Mouse (Mus musculus) inflammation-experienced regulatory T-cells, adult 16 weeks (primary cell): ENCODE measurements around the gene Gm21985. TPM values are rescaled to one million over a fixed set of nuclear protein-coding genes. Genes with fewer than 3 reads are reported as not detected.

Experiments
- polyA plus RNA-seq: library from polyadenylated mRNA; unstranded; fragments of 100-300 nt; shearing (Covaris generic); gene quantifications from one replicate; pipeline ENCODE4 v1.2.1, GENCODE M21; 2017

Gene Gm21985
- not detected for polyA plus RNA-seq

DNA sequence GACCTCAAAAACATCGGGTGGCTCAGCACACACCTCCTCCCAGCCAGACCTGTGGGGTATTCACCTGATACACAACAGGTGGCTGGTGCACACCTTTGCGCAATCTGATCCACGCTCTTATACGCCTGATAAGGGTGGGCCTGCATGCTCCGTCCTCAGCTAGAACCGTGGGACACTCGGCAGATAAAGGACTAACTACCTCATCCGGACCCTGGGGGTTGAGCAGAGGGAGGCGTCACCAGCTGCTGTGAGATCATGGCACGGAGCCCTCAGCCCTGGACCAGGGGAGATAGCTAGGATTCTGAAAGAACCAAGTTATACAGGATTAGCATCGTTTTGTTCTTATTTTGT, at the start of gene Gm21985:
Gene Gm21985, plus strand, starts transcription at position 73 of the 351 bp plus-strand sequence.

DNA sequence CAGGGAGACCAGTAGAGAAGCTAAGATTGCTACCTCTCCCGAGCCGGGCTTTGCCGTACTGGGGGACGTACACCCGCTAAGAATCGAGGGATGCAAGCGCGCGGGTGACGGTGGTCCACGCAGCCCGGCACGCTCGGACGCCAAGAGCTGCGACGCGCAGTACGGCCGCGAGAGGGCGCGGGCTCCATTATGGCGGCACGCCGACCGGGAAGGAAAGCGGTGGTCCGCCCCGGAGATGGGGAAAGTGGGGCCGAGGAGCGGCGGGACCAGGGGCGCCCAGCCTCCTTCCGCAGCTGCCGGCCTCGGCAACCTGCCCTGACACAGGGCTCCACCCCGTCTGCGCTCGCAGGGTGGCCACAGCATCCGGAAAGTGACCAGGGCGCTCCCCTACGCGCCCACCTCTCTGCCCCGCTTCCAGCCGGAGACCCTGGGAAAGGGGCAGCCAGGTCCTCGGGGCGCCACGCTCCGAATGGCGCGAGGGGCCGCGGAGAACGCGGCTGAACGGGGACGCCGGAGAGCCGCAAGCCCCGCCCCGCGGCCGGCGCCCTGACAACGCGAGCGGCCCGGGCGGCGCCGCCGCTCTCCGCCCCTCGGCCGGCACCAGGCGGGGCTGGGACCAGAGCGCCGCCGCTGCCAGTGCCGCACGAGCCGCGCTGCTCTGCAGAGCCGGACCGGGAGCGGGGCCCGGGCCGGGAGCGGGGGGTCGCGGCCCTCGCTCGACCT, 26.7 kb upstream of the Gm21985 start, which contains the start of gene Lpcat4:
Gene Lpcat4, plus strand, starts transcription at position 257 of the 723 bp plus-strand sequence.

GRCm38 (mm10) chr2:112259241-112259962, 6.7 kb upstream of the Gm21985 start, which contains the start of gene Nutm1:
Nutm1 (minus strand) TSS chr2:112259291.

DNA sequence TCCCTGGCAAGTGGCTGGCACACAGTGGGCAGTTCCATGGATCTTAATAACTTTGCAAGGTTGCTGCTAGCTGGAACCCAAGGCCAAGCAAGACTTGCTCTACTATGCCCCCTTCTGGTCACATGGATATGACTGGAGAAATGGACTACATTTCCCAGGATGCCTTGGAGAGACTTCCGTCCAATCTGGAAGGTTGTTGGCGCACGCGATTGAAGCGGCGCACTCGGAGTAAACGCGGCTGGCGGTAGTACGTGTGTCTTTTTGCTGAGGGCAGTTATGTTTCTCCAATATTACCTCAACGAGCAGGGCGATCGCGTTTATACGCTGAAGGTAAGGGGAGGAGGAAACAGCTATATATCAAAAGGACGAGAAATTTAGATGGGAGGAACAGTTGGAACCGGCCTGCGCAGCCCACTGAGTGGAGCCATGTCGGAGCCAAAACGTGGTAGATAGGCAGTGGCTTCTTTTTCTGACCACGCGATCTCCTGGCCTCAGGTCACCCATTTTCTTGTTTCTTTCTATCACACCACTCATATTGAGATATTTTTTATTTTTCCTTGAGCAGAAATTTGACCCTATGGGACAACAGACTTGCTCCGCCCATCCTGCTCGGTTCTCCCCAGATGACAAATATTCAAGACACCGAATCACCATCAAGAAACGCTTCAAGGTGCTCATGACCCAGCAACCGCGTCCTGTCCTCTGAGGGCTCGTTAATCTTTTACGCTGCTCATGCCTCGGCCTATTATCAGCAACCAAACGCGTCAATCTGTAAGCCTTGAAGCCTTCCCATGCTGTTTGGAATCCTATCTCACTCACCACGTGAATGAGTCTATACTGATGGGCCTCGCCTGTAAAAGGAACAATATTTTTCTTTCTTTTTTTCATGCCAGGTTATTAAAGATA, 4.1 kb upstream of the Gm21985 start, which contains the start of gene Nop10:
Gene Nop10, plus strand, starts transcription at position 179 of the 906 bp plus-strand sequence.

DNA sequence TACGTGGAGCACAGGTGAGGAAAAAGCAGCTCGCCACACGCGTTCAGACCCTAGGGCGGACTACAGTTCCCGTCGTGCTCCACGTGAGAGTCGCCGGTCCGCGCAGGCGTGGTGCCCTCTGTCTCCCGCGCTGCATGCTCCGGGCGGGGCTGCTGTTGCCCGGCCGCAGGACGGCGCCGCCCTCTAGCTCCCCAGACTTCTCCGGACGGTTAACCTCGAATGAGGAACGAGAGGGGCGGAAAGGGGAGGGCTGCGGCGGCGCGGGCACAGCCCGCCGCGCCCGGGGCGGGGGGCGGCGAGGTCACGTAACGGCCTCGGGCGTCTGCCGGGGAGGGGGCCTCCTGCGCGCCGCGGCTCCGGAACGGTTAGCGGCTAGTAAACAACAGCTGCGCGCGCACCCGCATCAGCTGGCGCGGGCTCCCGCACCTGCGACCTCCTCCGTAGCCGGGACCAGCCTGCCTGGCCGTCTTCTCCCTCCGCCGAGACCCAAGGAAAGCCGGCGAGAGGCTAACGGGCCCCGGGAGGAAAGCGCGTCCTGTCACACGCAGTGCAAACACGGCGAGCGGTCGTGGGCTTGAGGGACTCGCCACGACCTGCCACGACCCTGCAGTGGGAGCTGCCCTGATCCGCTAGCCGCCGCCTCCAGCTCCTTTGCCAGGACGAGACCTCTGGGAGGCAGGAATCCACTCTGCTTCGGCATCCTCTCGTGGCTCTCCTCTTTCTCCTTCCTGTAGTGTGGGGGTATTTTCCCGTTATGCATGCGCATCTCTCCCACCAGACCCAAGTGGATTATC, 469 bp upstream of the Gm21985 start, which contains the start of gene Slc12a6:
Gene Slc12a6, plus strand, starts transcription at position 378 of the 794 bp plus-strand sequence.

GRCm38 (mm10) chr2:112367726-112368673, 101.9 kb downstream of the Gm21985 start, which contains the start of gene Emc4:
Emc4 (minus strand) TSS chr2:112368027.

DNA sequence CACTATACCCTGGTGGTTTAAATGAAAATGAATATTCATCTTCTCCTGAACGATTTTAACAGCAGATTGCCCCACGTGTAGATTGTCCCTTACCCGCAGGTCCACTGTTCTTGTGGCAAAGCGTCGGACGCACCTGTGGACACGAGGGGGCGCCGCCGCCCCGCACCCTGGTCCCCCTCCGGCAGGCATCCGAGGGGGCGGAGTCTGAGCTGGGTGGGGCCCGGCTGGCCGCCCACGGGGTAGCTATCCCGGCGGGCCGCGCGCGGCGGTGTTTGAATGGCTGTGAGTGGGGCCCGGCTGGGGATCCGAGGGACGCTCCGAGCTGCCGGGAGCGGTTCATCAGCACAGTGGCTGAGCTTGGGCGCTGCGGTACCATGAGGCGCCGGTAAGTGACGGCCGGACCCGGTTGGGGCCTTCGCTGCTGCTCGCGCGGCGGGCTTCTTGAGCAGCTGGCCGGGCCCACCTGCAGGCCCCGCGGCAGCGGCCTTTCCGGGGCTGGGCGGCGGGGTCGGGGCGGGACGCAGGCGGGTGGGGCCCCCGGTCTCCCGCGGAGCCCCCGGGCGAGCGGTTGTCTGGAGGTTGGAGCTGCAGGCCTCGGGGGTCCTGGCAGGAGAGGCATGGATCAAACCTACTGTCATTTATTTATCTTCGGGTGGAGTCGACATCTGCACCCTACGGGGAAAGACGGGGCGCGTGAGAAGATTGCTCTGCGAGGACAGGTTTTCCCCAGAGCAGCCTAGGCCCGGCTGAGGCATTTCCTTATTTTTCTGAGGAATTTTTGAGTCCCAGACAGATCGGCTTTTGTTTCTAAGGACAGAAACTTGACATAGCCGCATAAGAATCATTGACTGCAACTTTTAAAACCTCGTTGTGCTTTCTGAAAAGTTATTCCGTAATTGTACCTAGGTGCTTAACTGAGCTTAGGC, 113.1 kb downstream of the Gm21985 start, which contains the start of gene Katnbl1:
Gene Katnbl1, plus strand, starts transcription at position 239 of the 926 bp plus-strand sequence.

DNA sequence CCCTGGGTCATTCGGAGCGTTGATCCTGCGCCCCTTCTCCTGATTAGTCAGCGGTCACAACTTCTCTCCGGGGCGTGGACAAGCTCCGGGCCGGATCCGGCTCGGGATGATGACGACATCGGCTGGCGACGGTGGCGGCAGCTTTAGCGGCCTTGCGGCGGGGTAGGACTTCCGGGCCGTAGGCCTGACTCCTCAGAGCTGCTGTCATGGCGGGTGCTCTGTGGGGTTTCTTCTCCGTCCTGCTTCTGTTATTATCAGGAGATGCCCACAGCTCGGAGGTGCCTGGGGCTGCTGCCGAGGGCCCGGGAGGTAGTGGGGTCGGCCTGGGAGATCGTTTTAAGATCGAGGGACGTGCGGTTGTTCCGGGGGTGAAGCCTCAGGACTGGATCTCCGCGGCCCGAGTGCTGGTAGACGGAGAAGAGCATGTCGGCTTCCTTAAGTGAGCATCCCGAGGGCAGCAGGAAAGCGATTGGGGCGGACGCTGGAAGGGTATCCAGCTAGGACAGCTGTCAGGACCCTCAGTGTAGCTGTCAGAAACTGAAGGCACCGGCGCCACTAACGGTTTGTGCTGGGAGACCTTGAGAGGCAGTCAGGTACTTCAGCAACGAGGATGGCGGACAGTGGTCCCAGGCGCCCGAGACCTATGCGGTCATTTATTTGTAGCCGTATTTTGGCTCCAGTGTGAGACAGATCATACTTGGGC, 188.9 kb downstream of the Gm21985 start, which contains the start of gene Emc7:
Gene Emc7, plus strand, starts transcription at position 136 of the 703 bp plus-strand sequence.

Other genes with a start within 250 kb of the Gm21985 start
- not detected for gene Olfr1311, start 241.9 kb upstream of the Gm21985 start, polyA plus RNA-seq
- not detected for gene Olfr1312, start 216.1 kb upstream of the Gm21985 start, polyA plus RNA-seq
- not detected for gene Olfr1313, start 188.5 kb upstream of the Gm21985 start, polyA plus RNA-seq
- gene Olfr1314, start 169.5 kb upstream of the Gm21985 start, polyA plus RNA-seq: not detected
- gene Olfr1315-ps1, start 150.9 kb upstream of the Gm21985 start, polyA plus RNA-seq: not detected
- not detected for gene Olfr1316, start 131.3 kb upstream of the Gm21985 start, polyA plus RNA-seq
- gene Olfr1317, start 126.0 kb upstream of the Gm21985 start, polyA plus RNA-seq: not detected
- gene Olfr1318, start 112.1 kb upstream of the Gm21985 start, polyA plus RNA-seq: not detected
- gene Lpcat4, start 26.8 kb upstream of the Gm21985 start, polyA plus RNA-seq: 88.3 TPM
- not detected for gene Nutm1, start 7.0 kb upstream of the Gm21985 start, polyA plus RNA-seq
- 157 TPM for gene Nop10, start 4.4 kb upstream of the Gm21985 start, polyA plus RNA-seq
- gene Slc12a6, start 489 bp upstream of the Gm21985 start, polyA plus RNA-seq: 109 TPM
- 98.7 TPM for gene Emc4, start 101.7 kb downstream of the Gm21985 start, polyA plus RNA-seq
- gene Katnbl1, start 112.9 kb downstream of the Gm21985 start, polyA plus RNA-seq: 24.6 TPM
- 21.1 TPM for gene Emc7, start 188.7 kb downstream of the Gm21985 start, polyA plus RNA-seq
- not detected for gene Chrm5, start 214.5 kb downstream of the Gm21985 start, polyA plus RNA-seq
- gene Aven, start 226.7 kb downstream of the Gm21985 start, polyA plus RNA-seq: 17.2 TPM